Mouse (Mus musculus): Measurements from ENCODE around the gene Slc25a34.

- TF ChIP-seq CTCF (IDR thresholded peaks at IDR 0.05) (no peak), EP300 (IDR thresholded peaks at IDR 0.05) (no peak)
These were observed 22.4 kb upstream of the Slc25a34 start for GRCm38 (mm10) chr4:141645988-141646387.
